Mouse (Mus musculus) hindbrain, embryonic 10.5 days (tissue): ENCODE data around the gene Gm2115. TPM values are rescaled to one million over a fixed set of nuclear protein-coding genes. Genes with fewer than 3 reads are reported as not detected.
A peak's percentile ranks its signal among the peaks of the same experiment; 100 is the strongest.

Source experiments
- DNase-seq: peaks from one replicate; pipeline ENCODE4 v3.0.0-alpha.2; 2017; ENCODE audit warnings: low spot score
- H3K27ac ChIP-seq: fragments of 300-500 bp; sonication (generic); 2 replicates; pipeline ENCODE4 v1.5.1; 2016; ENCODE audit warnings: mild to moderate bottlenecking, moderate library complexity
- H3K27me3 ChIP-seq: fragments of 300-500 bp; sonication (generic); 2 replicates; pipeline ENCODE4 v1.6.1; 2016; ENCODE audit warnings: mild to moderate bottlenecking; ENCODE audit not compliant: poor library complexity, insufficient read depth, severe bottlenecking
- H3K36me3 ChIP-seq: fragments of 300-500 bp; sonication (generic); 2 replicates; pipeline ENCODE4 v1.6.1; 2016; ENCODE audit warnings: mild to moderate bottlenecking, moderate library complexity
- H3K4me1 ChIP-seq: fragments of 300-500 bp; sonication (generic); replicated peaks from 2 replicates; pipeline ENCODE4 v1.6.1; 2016; ENCODE audit warnings: mild to moderate bottlenecking
- H3K4me3 ChIP-seq: fragments of 300-500 bp; sonication (generic); 2 replicates; pipeline ENCODE4 v1.5.1; 2016; ENCODE audit warnings: mild to moderate bottlenecking, moderate library complexity
- H3K9me3 ChIP-seq: fragments of 300-500 bp; sonication (generic); 2 replicates; pipeline ENCODE4 v1.6.1; 2016; ENCODE audit warnings: mild to moderate bottlenecking, moderate library complexity
- WGBS: fragments of 180-500 bp; shearing (Covaris S2); methylation state at CpG from one replicate; pipeline ENCODE4 v1.1.7; 2016; 5-methylcytosine and 5-hydroxymethylcytosine counted together
- polyA plus RNA-seq: library from polyadenylated mRNA; unstranded; fragments of >200 nt; fragmentation: Nextera tagmentation; extraction: Ambion mirVana; gene quantifications from 2 replicates; pipeline ENCODE4 v1.2.1, GENCODE M21; 2016

Gene Gm2115
- polyA plus RNA-seq = 0.02 and 0.03 TPM in 2 replicates

DNA sequence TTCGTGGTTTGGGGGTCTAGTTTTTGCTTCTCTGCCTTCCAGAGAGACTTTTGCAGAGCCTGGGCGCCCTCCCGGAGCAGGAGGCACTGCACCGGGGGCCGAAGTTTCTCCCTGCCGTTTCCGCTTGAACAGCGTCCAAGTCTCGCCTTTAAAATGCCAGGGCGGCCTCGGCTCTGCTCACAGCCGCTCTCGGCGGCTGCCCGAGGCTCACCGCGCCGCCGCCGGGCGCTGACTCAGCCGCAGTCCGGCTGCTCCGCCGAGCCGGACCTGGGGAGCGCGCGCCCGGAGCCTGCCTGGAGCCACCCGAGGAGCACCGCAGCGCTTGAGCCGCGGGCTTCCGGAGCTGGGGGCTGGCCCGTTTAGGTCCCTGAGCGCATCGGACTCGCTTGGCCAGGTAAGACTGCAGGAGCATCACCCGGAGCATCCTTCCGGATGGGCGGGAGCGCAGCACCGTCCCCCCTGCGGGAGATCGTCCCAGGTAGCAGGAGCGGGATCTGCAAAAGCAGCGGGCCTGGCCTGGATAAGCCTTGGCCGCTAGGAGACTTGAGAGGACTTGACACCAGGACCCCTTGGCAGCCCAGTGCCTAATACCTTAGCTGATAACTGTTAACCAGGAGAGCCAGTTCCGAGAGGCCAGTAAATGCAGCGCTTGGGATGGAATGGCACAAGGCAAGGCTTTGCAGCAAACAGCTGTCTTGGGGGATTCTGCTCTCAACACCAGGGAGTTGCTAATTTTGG lies at the start of gene Gm2115:
Gene Gm2115, plus strand, starts transcription at position 159 of the 738 bp plus-strand sequence.
- 1% methylated on average over 52 of the region's 52 CpGs for WGBS
- no peaks in the 10 kb centered on the region for H3K36me3 ChIP-seq
- peaks cover 33% of the 10 kb centered on the region for H3K27me3 ChIP-seq
- H3K4me1 ChIP-seq = peaks cover 8% of the 10 kb centered on the region
- H3K27ac ChIP-seq = peak within 1 kb of the TSS; percentile 72
- peak; percentile 63 for DNase-seq
- peak within 1 kb of the TSS; percentile 64 for H3K4me3 ChIP-seq
- no peaks in the 10 kb centered on the region for H3K9me3 ChIP-seq

DNA sequence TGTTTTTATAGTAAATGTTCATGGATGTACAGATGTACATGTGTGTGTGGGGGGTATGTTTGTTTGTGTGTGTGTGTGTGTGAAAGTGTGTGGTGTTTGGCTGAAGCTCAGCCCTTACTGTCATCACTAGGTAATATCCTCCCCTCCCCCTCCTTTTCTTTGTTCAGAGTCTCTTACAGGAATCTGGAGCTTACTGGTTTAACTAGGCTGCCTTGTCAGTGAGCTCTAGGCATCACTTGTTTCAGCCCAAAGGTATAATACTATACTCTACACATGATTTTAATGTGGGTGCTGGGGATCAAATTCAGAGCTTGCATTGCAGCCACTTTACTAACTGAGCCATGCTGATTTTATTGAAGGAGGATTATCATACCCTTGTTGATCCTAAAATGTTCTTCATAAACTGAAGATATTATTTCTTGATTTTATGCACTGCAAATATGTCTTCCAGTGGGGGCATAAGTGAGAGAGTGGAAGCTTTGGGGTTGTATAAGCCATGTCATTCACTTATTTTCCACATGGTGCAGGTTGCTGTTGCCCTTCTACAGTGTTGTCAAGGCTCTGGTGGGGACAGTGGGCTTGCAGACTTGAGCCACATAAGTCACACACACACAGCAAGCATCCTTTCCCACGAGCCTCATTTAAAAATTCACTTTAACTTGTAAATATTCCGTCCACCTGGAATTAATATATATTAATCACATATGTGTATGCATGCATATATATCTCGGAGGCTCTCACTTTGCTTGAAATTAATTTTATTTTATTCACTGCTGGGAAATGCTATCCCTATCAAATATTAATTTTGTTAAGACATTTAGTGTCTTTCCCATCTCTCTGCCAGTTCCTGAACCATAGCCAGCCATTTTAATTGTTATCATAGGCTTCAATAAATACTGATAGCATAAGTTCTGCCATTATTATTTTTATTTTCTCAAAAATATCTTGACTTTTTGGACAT lies 45.0 kb upstream of the Gm2115 start:
- H3K27me3 ChIP-seq = no peaks in the 10 kb centered on the region
- H3K36me3 ChIP-seq = no peaks in the 10 kb centered on the region
- no peak for DNase-seq
- 80% methylated on average over 3 of the region's 3 CpGs for WGBS
- H3K27ac ChIP-seq = no peak overlapping the region
- no peaks in the 10 kb centered on the region for H3K4me1 ChIP-seq
- H3K4me3 ChIP-seq = no peak overlapping the region
- no peaks in the 10 kb centered on the region for H3K9me3 ChIP-seq

DNA sequence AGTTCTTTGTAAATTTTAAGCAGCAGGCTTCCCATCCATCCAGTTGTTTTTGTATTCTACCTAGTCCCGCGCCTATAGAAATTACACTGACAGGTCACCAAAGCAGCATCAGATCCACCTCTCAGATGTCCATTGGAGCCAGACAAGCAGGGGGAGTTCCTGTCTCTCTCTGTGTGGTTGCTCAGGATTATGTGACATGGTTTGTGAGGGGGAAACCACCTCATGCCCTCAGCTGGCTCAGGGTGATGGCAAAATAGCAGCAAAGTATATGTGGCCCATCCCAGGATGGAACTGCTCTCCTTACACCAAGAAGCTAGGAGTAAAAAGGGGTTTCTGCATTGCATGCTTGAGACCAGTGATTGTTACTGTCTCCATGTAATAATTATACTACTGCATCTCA lies 42.3 kb upstream of the Gm2115 start:
- no peaks in the 10 kb centered on the region for H3K4me1 ChIP-seq
- H3K27ac ChIP-seq = no peak overlapping the region
- no peaks in the 10 kb centered on the region for H3K27me3 ChIP-seq
- WGBS = 87% methylated on average over 2 of the region's 2 CpGs
- H3K36me3 ChIP-seq = no peaks in the 10 kb centered on the region
- no peak overlapping the region for H3K4me3 ChIP-seq
- DNase-seq = no peak
- H3K9me3 ChIP-seq = no peaks in the 10 kb centered on the region

DNA sequence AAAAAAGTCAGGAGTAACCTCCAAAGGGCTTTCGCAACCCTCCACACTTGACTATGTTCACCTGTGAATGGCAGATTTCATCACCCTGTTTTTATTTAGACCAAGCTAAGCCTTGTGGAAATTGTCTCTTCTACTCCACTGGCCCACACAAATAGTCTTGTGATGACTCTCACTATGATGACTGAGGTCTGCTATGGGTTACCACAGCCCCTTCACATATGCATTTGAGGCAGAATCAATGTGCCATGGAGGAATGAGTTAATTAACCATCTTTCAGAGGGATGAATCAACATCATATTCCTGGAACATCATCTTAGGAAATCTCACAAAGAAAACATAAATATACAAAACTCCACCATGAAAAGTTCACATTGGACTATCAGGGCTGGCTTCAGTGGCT lies 25.6 kb upstream of the Gm2115 start:
- Histone ChIP-seq H3K27ac (no peak overlapping the region), H3K9me3 (no peaks in the 10 kb centered on the region), H3K4me1 (no peaks in the 10 kb centered on the region), H3K4me3 (no peak overlapping the region), H3K36me3 (no peaks in the 10 kb centered on the region), H3K27me3 (no peaks in the 10 kb centered on the region)
- 97% methylated on average over 1 of the region's 1 CpGs for WGBS
- DNase-seq = no peak

DNA sequence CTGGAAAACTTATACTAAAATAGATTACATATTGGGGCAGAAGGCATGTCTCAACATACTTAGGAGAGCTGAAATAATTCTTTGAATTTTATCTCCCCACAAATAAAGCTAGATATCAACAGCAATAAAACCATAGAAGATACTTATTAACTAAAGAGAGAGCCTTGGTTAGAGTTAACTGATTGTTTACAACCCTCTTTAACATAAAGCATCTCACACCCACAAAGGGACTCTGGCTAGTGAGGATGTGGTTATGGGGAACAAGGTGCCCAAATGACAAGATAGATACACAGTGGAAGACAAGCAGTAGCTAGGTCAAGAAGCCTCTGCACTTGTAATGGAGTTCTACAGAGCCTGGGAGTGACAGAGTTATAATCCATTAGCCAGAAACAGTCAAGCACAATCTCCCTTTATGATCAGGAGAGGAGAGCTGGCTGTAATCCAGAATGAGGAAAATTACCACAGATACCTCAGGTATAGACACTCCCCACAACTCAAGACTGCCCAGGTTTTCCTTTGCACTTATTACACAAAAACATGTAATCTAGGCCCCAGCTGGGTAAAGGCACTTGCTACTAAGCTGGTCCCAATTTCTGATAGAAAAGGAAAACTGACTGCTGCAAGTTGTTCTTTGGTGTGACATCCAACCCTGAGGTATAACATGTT lies 10.1 kb upstream of the Gm2115 start:
- Histone ChIP-seq H3K27me3 (no peaks in the 10 kb centered on the region), H3K27ac (no peak overlapping the region), H3K9me3 (no peaks in the 10 kb centered on the region), H3K36me3 (no peaks in the 10 kb centered on the region), H3K4me3 (no peak overlapping the region), H3K4me1 (0 out of 2 replicates have a peak, but pooled peaks cover 3% of the 10 kb centered on the region)
- no peak for DNase-seq

DNA sequence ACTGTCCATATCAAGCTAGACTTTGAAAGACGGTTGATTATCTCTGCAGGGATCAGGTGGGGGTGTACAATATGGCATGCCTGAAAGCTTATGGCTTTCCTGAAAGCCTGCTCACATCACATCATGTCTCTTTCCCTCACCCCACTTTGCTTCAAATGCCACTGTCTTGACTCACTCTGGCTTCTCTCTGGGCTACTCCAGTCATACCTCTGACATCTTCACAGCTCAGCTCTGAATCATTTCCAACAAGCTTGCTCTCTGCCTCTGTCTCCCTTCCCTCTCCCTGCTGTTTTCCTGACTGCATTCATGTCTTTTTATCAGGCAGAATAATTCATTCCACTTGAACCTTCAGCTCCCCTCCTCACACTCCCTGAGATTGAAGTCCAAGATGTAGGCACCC lies 7.4 kb upstream of the Gm2115 start:
- Histone ChIP-seq H3K4me1 (0 out of 2 replicates have a peak, but pooled peaks cover 3% of the 10 kb centered on the region), H3K9me3 (no peaks in the 10 kb centered on the region), H3K36me3 (no peaks in the 10 kb centered on the region), H3K27me3 (no peaks in the 10 kb centered on the region), H3K4me3 (no peak overlapping the region), H3K27ac (no peak overlapping the region)
- DNase-seq = no peak
- 73% methylated on average over 1 of the region's 1 CpGs for WGBS

- Histone ChIP-seq H3K27ac (no peak overlapping the region), H3K9me3 (no peaks in the 10 kb centered on the region)
These were observed 6.3 kb upstream of the Gm2115 start for GRCm38 (mm10) chr7:84522426-84522825.

GRCm38 (mm10) chr7:84526171-84526570 lies 2.6 kb upstream of the Gm2115 start:
- DNase-seq = no peak
- WGBS = 48% methylated on average over 1 of the region's 1 CpGs

More at GRCm38 (mm10) chr7:84522426-84522825, 6.3 kb upstream of the Gm2115 start:
- Histone ChIP-seq H3K27me3 (peaks cover 6% of the 10 kb centered on the region; the same call in 1 of the 2 replicates), H3K4me3 (no peak overlapping the region), H3K4me1 (0 out of 2 replicates have a peak, but pooled peaks cover 3% of the 10 kb centered on the region), H3K36me3 (no peaks in the 10 kb centered on the region)
- WGBS = 31% methylated on average over 1 of the region's 1 CpGs
- DNase-seq = no peak

GRCm38 (mm10) chr7:84532795-84533194 lies 4.0 kb downstream of the Gm2115 start:
- no peak overlapping the region for H3K4me3 ChIP-seq
- WGBS = 82% methylated on average over 1 of the region's 1 CpGs
- H3K9me3 ChIP-seq = no peaks in the 10 kb centered on the region
- H3K36me3 ChIP-seq = no peaks in the 10 kb centered on the region
- peaks cover 8% of the 10 kb centered on the region for H3K4me1 ChIP-seq
- H3K27ac ChIP-seq = no peak overlapping the region
- H3K27me3 ChIP-seq = peaks cover 23% of the 10 kb centered on the region
- no peak for DNase-seq

More at GRCm38 (mm10) chr7:84526171-84526570, 2.6 kb upstream of the Gm2115 start:
- Histone ChIP-seq H3K4me3 (no peak overlapping the region), H3K27ac (no peak overlapping the region), H3K9me3 (no peaks in the 10 kb centered on the region), H3K27me3 (peaks cover 33% of the 10 kb centered on the region), H3K4me1 (peaks cover 10% of the 10 kb centered on the region), H3K36me3 (no peaks in the 10 kb centered on the region)

DNA sequence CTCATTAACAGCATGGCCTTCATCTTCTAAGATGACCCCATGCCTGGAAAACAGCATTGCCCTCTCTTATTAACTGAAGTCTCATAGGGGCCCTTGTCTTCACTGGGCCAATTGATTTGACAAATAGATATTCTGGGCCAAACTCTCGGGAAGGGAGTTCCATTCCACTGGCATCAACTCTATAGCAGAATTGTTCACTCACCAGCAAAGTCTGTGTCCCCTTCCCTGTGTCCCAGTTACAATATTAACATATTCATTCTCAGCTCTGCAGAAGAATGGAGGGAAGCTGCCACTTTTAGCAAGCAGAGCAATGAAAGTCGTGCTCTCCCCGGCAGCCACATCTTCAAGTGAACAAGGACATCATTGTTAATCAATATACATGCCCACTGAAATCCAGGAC lies 5.9 kb downstream of the Gm2115 start:
- H3K9me3 ChIP-seq = no peaks in the 10 kb centered on the region
- no peaks in the 10 kb centered on the region for H3K4me1 ChIP-seq
- no peak overlapping the region for H3K27ac ChIP-seq
- 72% methylated on average over 3 of the region's 3 CpGs for WGBS
- no peak overlapping the region for H3K4me3 ChIP-seq
- no peaks in the 10 kb centered on the region for H3K36me3 ChIP-seq
- DNase-seq = no peak
- peaks cover 9% of the 10 kb centered on the region for H3K27me3 ChIP-seq

DNA sequence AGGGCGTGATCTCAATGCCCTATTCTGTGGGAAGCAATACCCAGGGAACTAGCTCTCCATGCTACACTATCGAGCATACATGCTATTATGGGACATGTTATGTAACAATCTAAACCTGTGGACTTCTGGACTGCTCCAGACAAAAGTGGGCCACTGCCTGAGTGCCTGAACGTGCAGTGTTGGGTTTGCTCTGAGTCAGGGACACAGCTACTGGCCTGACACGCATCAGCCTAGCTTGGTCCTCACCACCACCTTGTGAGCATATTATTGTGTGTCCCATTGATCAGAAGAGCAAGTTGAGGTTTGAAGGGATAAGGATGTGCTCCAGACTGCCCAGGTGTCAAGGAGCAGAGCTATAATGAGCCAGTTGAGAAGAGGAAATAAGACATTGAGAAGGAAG lies 16.2 kb downstream of the Gm2115 start:
- 90% methylated on average over 4 of the region's 4 CpGs for WGBS
- Histone ChIP-seq H3K27ac (no peak overlapping the region), H3K36me3 (no peaks in the 10 kb centered on the region), H3K4me3 (no peak overlapping the region), H3K9me3 (no peaks in the 10 kb centered on the region), H3K27me3 (no peaks in the 10 kb centered on the region), H3K4me1 (no peaks in the 10 kb centered on the region)
- DNase-seq = no peak

DNA sequence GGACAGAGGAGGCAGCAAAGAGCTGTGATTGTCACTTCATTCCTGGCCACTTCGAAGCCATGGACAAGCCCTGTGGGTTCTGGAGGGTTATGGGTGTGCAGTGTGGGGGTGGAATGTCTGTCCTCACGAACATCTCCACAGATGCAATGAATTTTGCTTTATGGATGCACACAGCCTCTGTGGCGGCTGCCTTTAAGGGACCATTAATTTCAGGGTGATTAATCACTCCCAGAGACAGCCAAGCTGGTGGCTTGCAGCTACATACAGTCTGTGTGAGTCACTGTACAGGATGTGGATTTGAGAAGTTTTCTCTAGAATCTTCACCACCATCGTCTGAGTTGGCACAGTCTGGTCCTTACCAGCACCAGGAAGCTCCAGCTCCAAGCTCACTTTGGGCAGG lies 17.9 kb downstream of the Gm2115 start:
- no peak for DNase-seq
- Histone ChIP-seq H3K27me3 (no peaks in the 10 kb centered on the region), H3K4me3 (no peak overlapping the region), H3K9me3 (no peaks in the 10 kb centered on the region), H3K4me1 (no peaks in the 10 kb centered on the region), H3K27ac (no peak overlapping the region), H3K36me3 (no peaks in the 10 kb centered on the region)
- 85% methylated on average over 4 of the region's 4 CpGs for WGBS
